Mouse (Mus musculus): ENCODE data around the gene Pmvk. TPM values are rescaled to one million over a fixed set of nuclear protein-coding genes. Genes with fewer than 3 reads are reported as not detected.

Pmvk gene
- polyA plus RNA-seq, 1 experiment = 71.8 TPM

GRCm38 (mm10) chr3:89437269-89437668 is 17.1 kb upstream of the Pmvk start:
- 0 out of 2 replicates have a peak, but pooled peaks cover 1% of the 10 kb centered on the region for H3K4me1 ChIP-seq (ENCODE audit: control insufficient read depth, insufficient read depth, low read length)
- H3K27ac ChIP-seq (ENCODE audit: insufficient read depth, low read length) = peak overlapping the region; percentile 53; the same call in 1 of the 2 replicates
- H3K4me3 ChIP-seq (ENCODE audit: insufficient read depth, low read length) = peak overlapping the region; percentile 35; the same call in 1 of the 2 replicates
- no peak for TF ChIP-seq POLR2A (IDR thresholded peaks at IDR 0.05; ENCODE audit: extremely low read depth, insufficient read depth, low read length)
- TF ChIP-seq CTCF (IDR thresholded peaks at IDR 0.05; ENCODE audit: extremely low read depth, insufficient read depth, low read length) = no peak

GRCm38 (mm10) chr3:89440691-89441090 is 13.7 kb upstream of the Pmvk start:
- TF ChIP-seq CTCF (IDR thresholded peaks at IDR 0.05; ENCODE audit: extremely low read depth, insufficient read depth, low read length) (no peak), POLR2A (IDR thresholded peaks at IDR 0.05; ENCODE audit: extremely low read depth, insufficient read depth, low read length) (no peak)
- H3K4me1 ChIP-seq (ENCODE audit: control insufficient read depth, insufficient read depth, low read length) = 0 out of 2 replicates have a peak, but pooled peaks cover 1% of the 10 kb centered on the region
- no peak overlapping the region for H3K4me3 ChIP-seq (ENCODE audit: insufficient read depth, low read length)
- no peak overlapping the region for H3K27ac ChIP-seq (ENCODE audit: insufficient read depth, low read length)

DNA sequence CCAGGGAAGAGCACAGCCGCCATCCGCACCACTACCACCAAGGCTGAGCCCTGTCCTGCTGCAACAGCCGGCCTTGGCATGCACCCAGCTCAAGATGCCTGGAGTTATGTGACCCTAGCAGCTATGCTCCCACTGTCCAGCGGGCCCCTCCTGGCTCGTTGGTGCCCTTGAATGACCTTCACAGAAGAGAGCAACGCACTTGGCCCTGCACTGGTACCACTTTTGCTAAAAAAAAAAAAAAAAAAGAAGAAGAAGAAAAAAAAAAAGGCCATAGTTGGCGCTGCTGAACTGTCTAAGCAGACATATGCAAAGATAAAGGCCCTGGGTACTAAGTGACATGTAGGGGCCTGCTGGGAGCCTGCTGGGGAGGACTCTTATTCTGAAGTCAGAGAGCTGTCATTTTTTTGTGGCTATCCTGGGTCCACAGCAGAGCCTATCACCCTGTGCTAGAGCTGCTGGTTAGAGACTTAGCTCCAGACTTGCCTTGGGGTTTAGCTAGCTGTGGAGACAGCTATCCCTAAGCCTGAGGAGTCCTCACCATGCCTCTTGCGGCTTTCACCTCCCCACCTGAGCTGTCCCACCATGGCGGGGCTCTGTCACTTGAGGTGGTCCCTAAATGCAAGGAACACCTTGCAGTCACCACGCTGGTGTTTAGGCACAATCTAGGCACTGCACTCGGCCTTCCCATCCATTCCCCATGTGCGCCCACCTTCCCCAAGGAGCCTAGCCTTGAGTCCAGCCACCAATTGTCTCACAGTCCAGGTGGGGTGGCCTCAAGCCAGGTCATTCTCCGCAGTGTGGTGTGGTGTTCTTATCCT is 5.4 kb upstream of the Pmvk start:
- Histone ChIP-seq H3K4me1 (ENCODE audit: control insufficient read depth, insufficient read depth, low read length) (no peaks in the 10 kb centered on the region; the same call in 1 of the 2 replicates), H3K4me3 (ENCODE audit: insufficient read depth, low read length) (no peak overlapping the region), H3K27ac (ENCODE audit: insufficient read depth, low read length) (no peak overlapping the region)
- TF ChIP-seq POLR2A (IDR thresholded peaks at IDR 0.05; ENCODE audit: extremely low read depth, insufficient read depth, low read length) (no peak), CTCF (IDR thresholded peaks at IDR 0.05; ENCODE audit: extremely low read depth, insufficient read depth, low read length) (no peak)

GRCm38 (mm10) chr3:89449541-89449940 is 4.8 kb upstream of the Pmvk start:
- Histone ChIP-seq H3K4me1 (ENCODE audit: control insufficient read depth, insufficient read depth, low read length) (no peaks in the 10 kb centered on the region; the same call in 1 of the 2 replicates), H3K4me3 (ENCODE audit: insufficient read depth, low read length) (no peak overlapping the region), H3K27ac (ENCODE audit: insufficient read depth, low read length) (no peak overlapping the region)
- peak; percentile 80 for TF ChIP-seq CTCF (IDR thresholded peaks at IDR 0.05; ENCODE audit: extremely low read depth, insufficient read depth, low read length)
- no peak for TF ChIP-seq POLR2A (IDR thresholded peaks at IDR 0.05; ENCODE audit: extremely low read depth, insufficient read depth, low read length)

DNA sequence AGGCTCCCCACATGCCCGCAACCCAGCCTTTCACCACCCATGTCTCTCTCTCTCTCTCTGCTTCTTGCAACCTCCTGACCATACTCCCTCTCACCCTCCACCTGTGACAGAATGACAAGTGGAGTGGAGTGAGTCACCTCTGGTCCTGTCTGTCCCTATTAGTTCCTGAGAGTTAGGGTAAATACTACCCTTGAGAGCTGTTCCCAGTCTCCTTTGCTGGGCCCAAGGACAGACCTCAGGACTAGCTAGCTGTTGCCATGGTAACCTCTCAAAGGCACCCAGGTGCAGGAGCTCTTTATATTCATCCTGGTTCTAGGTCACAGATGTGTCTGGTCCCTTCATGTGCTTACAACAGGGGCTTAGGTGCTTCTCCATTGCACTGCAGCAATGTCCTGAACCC is 2.4 kb upstream of the Pmvk start:
- TF ChIP-seq POLR2A (IDR thresholded peaks at IDR 0.05; ENCODE audit: extremely low read depth, insufficient read depth, low read length) (no peak), CTCF (IDR thresholded peaks at IDR 0.05; ENCODE audit: extremely low read depth, insufficient read depth, low read length) (no peak)
- Histone ChIP-seq H3K4me1 (ENCODE audit: control insufficient read depth, insufficient read depth, low read length) (no peaks in the 10 kb centered on the region; the same call in 1 of the 2 replicates), H3K4me3 (ENCODE audit: insufficient read depth, low read length) (no peak overlapping the region), H3K27ac (ENCODE audit: insufficient read depth, low read length) (no peak overlapping the region)

DNA sequence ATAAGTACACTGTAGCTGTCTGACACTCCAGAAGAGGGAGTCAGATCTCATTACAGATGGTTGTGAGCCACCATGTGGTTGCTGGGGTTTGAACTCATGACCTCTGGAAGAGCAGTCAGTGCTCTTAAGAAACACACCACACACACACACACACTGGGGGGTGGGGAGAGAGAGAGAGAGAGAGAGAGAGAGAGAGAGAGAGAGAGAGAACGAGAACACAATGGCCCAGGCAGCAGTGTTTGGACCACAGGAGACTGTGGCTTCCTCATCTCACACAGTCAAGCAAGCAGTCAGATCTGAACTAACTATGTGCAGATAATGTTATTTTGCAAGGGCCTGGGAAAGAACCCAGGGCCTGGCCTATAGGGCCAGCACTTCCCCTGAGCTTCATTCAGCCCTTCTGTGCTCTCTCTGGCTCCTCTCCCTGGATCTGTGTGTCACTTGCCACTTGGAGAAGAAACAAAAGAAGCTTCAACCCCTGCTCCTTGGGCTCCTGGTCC is 1.5 kb downstream of the Pmvk start:
- Histone ChIP-seq H3K4me3 (ENCODE audit: insufficient read depth, low read length) (no peak overlapping the region), H3K4me1 (ENCODE audit: control insufficient read depth, insufficient read depth, low read length) (no peaks in the 10 kb centered on the region; the same call in 1 of the 2 replicates), H3K27ac (ENCODE audit: insufficient read depth, low read length) (no peak overlapping the region)
- no peak for TF ChIP-seq CTCF (IDR thresholded peaks at IDR 0.05; ENCODE audit: extremely low read depth, insufficient read depth, low read length)
- no peak for TF ChIP-seq POLR2A (IDR thresholded peaks at IDR 0.05; ENCODE audit: extremely low read depth, insufficient read depth, low read length)

- no peak overlapping the region for H3K4me3 ChIP-seq (ENCODE audit: insufficient read depth, low read length)
- H3K27ac ChIP-seq (ENCODE audit: insufficient read depth, low read length) = no peak overlapping the region
- peak; percentile 61 for TF ChIP-seq CTCF (IDR thresholded peaks at IDR 0.05; ENCODE audit: extremely low read depth, insufficient read depth, low read length)
- TF ChIP-seq POLR2A (IDR thresholded peaks at IDR 0.05; ENCODE audit: extremely low read depth, insufficient read depth, low read length) = no peak
- no peaks in the 10 kb centered on the region for H3K4me1 ChIP-seq (ENCODE audit: control insufficient read depth, insufficient read depth, low read length)
Observed at GRCm38 (mm10) chr3:89456726-89457665, 2.7 kb downstream of the Pmvk start.

DNA sequence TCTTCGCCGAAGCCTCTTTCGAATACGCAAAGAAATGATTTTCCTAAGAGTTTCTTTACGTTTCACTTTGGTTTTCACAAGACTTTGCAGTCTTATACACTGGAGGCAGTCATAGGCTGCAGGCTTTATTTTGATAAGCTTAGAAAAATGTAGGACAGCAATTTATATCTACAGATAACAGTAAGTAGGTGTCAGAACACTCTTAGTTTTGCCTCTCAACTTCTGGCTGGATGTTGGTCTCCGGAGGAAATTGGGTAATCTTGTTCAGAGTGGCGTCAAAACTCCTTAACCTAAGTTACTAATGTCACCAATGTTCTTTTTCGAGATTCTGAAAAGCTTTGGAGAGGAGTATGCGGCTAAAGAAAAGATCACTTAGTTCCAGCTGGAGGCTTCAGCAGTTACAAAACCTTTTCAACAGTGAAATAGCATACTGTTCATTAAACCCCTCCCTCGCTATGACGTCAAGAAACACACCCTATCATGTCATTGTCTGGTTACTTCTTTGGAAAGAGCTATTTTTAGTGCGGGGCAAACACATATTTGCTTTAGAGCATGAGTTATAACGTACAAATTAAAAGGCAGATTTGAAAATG is 4.1 kb downstream of the Pmvk start:
- Histone ChIP-seq H3K4me3 (ENCODE audit: insufficient read depth, low read length) (peak overlapping the region; percentile 48; the same call in 1 of the 2 replicates), H3K27ac (ENCODE audit: insufficient read depth, low read length) (no peak overlapping the region), H3K4me1 (ENCODE audit: control insufficient read depth, insufficient read depth, low read length) (no peaks in the 10 kb centered on the region)
- TF ChIP-seq CTCF (IDR thresholded peaks at IDR 0.05; ENCODE audit: extremely low read depth, insufficient read depth, low read length) (no peak), POLR2A (IDR thresholded peaks at IDR 0.05; ENCODE audit: extremely low read depth, insufficient read depth, low read length) (no peak)
